Mouse (Mus musculus): Measurements from ENCODE around the gene Bmp5. TPM values are rescaled to one million over a fixed set of nuclear protein-coding genes. Genes with fewer than 3 reads are reported as not detected.
A peak's percentile ranks its signal among the peaks of the same experiment; 100 is the strongest.

The Bmp5 gene
- polyA plus RNA-seq, 1 experiment from 2014 or later: 3.7 TPM

DNA sequence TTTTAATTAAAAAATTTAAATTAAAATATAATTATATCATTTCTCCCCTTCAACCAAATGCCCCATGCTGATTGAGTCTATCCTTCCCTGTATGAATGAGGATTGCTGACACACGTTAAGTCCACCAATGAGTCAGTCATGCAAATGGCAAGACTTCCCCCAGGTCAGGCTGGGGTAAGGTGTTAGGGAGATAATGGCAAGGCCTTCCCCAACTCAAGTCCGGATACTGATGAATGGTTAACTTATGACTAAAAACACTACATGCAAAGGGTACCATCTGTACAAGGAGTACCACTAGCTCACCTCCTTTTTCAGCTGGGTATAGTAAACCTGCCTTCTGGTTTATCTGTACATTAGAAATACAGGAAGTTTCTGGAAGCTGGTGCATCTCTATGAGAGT lies 83.8 kb downstream of the Bmp5 start:
- no peak overlapping the region for H3K9ac ChIP-seq (replicated peaks; ENCODE audit: low read length)
- H3K27ac ChIP-seq (replicated peaks; ENCODE audit: low read depth, low read length): no peak overlapping the region
- DNase-seq: no peak
- H3K27me3 ChIP-seq (ENCODE audit: control insufficient read depth, insufficient read depth, low read length): no peaks in the 10 kb centered on the region
- no peaks in the 10 kb centered on the region for H3K4me1 ChIP-seq (ENCODE audit: control insufficient read depth, insufficient read depth, low read length)
- H3K36me3 ChIP-seq (ENCODE audit: control insufficient read depth, insufficient read depth, low read length): no peaks in the 10 kb centered on the region
- H3K4me3 ChIP-seq (replicated peaks; ENCODE audit: low read depth, low read length): no peak overlapping the region
- 78% methylated on average over 2 of the region's 2 CpGs for WGBS
- no peak for ATAC-seq (ENCODE audit: low FRiP score, low TSS enrichment)
- H3K9me3 ChIP-seq (ENCODE audit: control insufficient read depth, low read length): no peaks in the 10 kb centered on the region
- H3K4me2 ChIP-seq (ENCODE audit: low read length): no peak overlapping the region

DNA sequence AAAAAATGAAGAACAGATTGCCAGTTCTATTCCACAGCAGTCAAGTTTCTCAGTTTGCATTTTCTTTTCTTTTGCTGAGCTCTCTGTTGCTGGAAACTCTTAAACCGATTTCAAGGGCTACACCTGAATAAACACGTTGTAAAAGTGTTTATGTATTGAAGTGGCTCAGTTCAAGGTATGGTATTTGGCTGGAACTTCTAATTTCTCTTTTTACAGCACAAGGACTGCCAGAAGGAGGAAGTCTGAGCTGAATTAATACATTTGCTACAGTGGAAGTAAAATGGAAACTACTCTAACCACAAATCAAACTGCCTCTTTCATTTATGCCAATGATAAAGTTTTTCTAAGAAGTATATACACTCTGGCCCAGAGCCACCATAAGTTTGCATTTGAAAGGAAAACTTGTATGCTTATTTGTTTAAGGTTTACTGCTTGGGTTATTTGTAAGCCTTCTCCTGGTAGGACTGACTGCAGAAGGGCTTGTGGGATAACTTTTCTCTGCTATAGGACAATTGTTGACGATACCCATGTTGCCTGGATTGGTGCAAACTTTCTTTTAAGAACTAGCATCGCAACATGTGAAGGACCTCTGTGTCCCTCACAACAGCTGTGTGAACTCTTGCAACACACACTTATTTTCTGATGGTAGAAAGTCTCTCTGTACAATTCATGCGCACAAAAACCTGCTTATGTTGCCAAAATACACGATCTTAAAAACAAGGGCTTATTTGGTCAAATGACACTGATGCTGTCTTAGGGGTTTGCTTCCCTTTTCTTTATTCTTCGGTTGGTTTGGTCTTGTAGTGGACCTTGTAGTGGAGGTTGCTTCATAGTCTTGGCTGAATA lies 95.4 kb downstream of the Bmp5 start:
- Histone ChIP-seq H3K4me3 (replicated peaks; ENCODE audit: low read depth, low read length) (no peak overlapping the region), H3K4me2 (ENCODE audit: low read length) (no peak overlapping the region), H3K9me3 (ENCODE audit: control insufficient read depth, low read length) (no peaks in the 10 kb centered on the region), H3K36me3 (ENCODE audit: control insufficient read depth, insufficient read depth, low read length) (no peaks in the 10 kb centered on the region), H3K4me1 (ENCODE audit: control insufficient read depth, insufficient read depth, low read length) (no peaks in the 10 kb centered on the region), H3K27ac (replicated peaks; ENCODE audit: low read depth, low read length) (no peak overlapping the region), H3K9ac (replicated peaks; ENCODE audit: low read length) (no peak overlapping the region), H3K27me3 (ENCODE audit: control insufficient read depth, insufficient read depth, low read length) (no peaks in the 10 kb centered on the region)
- ATAC-seq (ENCODE audit: low FRiP score, low TSS enrichment): no peak
- 78% methylated on average over 7 of the region's 7 CpGs for WGBS
- no peak for DNase-seq

DNA sequence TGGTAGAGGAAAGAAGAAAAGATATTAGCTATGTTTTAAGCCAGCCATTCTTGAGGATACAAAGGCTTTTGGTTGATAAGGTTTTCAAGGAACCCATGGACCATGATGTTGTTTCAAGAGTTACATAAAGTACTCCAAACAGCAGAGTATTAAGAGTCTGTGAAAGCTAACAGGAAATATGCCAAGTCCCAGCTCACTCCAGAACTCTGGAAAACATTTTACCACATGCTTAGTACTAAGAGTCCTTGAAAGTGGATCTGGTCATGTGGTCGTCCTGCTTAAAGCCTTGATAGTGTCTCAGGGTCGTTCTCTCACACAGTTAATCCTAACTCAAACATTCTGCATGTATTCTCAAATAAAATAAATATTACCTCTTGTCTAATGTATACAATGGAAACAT lies 101.2 kb downstream of the Bmp5 start:
- Histone ChIP-seq H3K27me3 (ENCODE audit: control insufficient read depth, insufficient read depth, low read length) (no peaks in the 10 kb centered on the region), H3K9me3 (ENCODE audit: control insufficient read depth, low read length) (no peaks in the 10 kb centered on the region), H3K36me3 (ENCODE audit: control insufficient read depth, insufficient read depth, low read length) (no peaks in the 10 kb centered on the region), H3K9ac (replicated peaks; ENCODE audit: low read length) (no peak overlapping the region), H3K27ac (replicated peaks; ENCODE audit: low read depth, low read length) (no peak overlapping the region), H3K4me3 (replicated peaks; ENCODE audit: low read depth, low read length) (no peak overlapping the region), H3K4me1 (ENCODE audit: control insufficient read depth, insufficient read depth, low read length) (no peaks in the 10 kb centered on the region), H3K4me2 (ENCODE audit: low read length) (no peak overlapping the region)
- ATAC-seq (ENCODE audit: low FRiP score, low TSS enrichment) (no peak), DNase-seq (no peak)
- 80% methylated on average over 2 of the region's 2 CpGs for WGBS

DNA sequence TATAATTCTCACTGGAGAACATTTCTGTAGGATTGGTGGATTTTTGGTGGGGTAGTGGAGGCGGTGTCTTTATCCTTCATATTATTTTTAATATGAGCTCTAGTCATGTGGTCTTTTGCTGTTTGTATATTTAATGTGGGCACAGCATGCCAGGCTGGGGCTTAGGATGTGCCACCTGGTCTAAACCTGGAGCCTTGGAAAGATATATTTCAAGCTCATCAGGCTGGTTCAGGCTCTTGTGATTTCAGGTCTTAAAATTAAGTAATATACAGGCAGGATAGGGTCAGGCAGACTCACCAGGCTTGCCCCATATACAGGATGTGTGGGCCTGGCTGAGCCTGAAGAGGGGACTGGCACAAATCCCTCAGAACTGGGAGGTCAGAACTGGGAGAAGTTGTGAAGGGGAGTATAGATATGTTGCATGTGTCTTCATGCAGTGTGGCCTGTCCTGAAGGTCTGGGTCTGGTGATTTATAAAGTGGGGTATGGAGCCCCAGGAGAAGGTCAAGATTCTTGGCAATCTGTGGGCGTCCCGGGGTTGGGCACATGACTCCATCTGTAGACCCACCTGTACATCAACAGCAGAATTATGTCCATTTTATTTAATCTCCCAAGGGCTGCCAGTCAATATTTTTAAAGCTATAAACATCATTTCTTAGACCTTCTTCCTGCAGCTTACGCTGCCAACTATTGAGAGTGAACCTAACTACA lies 108.5 kb downstream of the Bmp5 start:
- Histone ChIP-seq H3K36me3 (ENCODE audit: control insufficient read depth, insufficient read depth, low read length) (no peaks in the 10 kb centered on the region), H3K27me3 (ENCODE audit: control insufficient read depth, insufficient read depth, low read length) (no peaks in the 10 kb centered on the region), H3K4me1 (ENCODE audit: control insufficient read depth, insufficient read depth, low read length) (no peaks in the 10 kb centered on the region), H3K9me3 (ENCODE audit: control insufficient read depth, low read length) (no peaks in the 10 kb centered on the region), H3K9ac (replicated peaks; ENCODE audit: low read length) (no peak overlapping the region), H3K4me3 (replicated peaks; ENCODE audit: low read depth, low read length) (no peak overlapping the region), H3K27ac (replicated peaks; ENCODE audit: low read depth, low read length) (no peak overlapping the region), H3K4me2 (ENCODE audit: low read length) (no peak overlapping the region)
- no peak for ATAC-seq (ENCODE audit: low FRiP score, low TSS enrichment)
- 96% methylated on average over 4 of the region's 4 CpGs for WGBS
- no peak for DNase-seq

DNA sequence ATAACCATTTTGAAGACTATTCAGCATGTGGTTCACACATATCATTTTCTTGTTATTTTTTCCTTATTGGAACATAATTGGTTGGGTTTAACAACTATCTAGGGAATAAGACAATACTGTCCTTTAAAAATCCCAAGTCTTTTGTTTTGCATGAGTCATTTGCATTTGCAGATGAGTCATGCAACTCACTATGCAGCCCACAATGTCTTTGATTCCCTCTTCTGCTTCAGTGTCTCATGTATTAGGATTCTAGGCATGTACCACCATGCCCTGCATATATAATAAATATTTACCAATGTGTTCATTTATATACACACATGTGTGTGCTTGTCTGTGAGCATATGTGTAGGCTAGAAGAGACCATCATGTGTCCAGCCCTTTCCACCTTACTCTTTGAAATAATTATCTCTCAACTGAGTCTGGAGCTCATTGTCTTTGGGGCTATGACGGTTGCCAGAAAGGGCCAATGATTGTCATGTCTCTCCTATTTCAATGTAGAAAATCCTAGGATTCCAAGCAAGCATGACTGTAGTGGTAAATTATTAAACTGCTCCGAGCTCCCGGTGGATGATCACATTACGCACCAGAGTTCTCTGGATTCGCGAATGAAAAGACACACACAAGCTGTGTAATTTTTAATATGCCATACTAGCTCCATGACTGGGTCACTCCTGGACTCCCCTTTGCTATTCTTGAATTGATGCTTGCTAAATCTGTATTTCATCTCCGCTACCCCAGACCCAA lies 111.8 kb downstream of the Bmp5 start:
- Histone ChIP-seq H3K9ac (replicated peaks; ENCODE audit: low read length) (no peak overlapping the region), H3K9me3 (ENCODE audit: control insufficient read depth, low read length) (no peaks in the 10 kb centered on the region), H3K27ac (replicated peaks; ENCODE audit: low read depth, low read length) (no peak overlapping the region), H3K36me3 (ENCODE audit: control insufficient read depth, insufficient read depth, low read length) (no peaks in the 10 kb centered on the region), H3K4me1 (ENCODE audit: control insufficient read depth, insufficient read depth, low read length) (no peaks in the 10 kb centered on the region), H3K4me2 (ENCODE audit: low read length) (no peak overlapping the region), H3K4me3 (replicated peaks; ENCODE audit: low read depth, low read length) (no peak overlapping the region), H3K27me3 (ENCODE audit: control insufficient read depth, insufficient read depth, low read length) (no peaks in the 10 kb centered on the region)
- no peak for ATAC-seq (ENCODE audit: low FRiP score, low TSS enrichment)
- WGBS: 82% methylated on average over 7 of the region's 7 CpGs
- no peak for DNase-seq

DNA sequence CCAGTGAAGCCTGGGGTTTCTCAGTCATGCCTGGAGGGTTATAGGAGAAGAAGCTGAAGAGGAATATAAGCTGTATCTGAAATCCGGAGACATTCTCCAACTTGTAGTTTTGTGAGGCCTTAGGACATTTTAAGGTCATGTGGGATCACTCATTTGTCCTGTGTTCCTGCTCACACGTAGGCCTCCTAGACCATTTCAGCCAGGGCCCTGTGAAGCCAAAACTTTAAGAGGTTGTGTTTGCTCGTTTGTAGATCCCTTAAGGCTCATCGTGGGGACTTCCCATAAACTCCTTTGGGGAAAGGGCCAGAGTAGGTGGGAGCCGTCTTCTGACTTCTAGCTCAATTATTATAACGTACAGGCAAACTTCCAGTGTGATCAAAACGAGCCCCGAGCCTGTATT lies 121.8 kb downstream of the Bmp5 start:
- no peak for ATAC-seq (ENCODE audit: low FRiP score, low TSS enrichment)
- Histone ChIP-seq H3K4me1 (ENCODE audit: control insufficient read depth, insufficient read depth, low read length) (no peaks in the 10 kb centered on the region), H3K9me3 (ENCODE audit: control insufficient read depth, low read length) (no peaks in the 10 kb centered on the region), H3K27me3 (ENCODE audit: control insufficient read depth, insufficient read depth, low read length) (no peaks in the 10 kb centered on the region), H3K27ac (replicated peaks; ENCODE audit: low read depth, low read length) (no peak overlapping the region), H3K4me2 (ENCODE audit: low read length) (no peak overlapping the region), H3K9ac (replicated peaks; ENCODE audit: low read length) (no peak overlapping the region), H3K4me3 (replicated peaks; ENCODE audit: low read depth, low read length) (no peak overlapping the region), H3K36me3 (ENCODE audit: control insufficient read depth, insufficient read depth, low read length) (no peaks in the 10 kb centered on the region)
- no peak for DNase-seq
- 87% methylated on average over 8 of the region's 8 CpGs for WGBS

DNA sequence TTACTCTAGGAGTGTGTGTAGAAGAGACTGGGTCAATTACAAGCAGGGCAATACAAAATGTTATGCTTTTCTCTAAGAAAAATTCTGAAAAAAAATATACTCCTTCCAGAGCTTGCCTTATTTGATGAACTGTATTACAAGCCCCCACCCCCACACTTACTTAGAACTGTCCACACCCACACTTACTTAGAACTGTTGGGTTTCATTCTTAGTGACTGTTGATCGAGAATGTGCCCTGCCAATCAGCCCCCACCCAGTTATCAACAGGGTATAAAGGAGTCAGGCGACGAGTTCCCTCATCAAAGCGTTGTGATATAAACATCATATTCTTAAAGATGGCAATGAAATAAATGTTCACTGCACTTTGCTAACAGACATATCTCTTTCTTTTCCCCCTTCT lies 122.9 kb downstream of the Bmp5 start:
- Histone ChIP-seq H3K4me1 (ENCODE audit: control insufficient read depth, insufficient read depth, low read length) (no peaks in the 10 kb centered on the region), H3K27me3 (ENCODE audit: control insufficient read depth, insufficient read depth, low read length) (no peaks in the 10 kb centered on the region), H3K9ac (replicated peaks; ENCODE audit: low read length) (no peak overlapping the region), H3K36me3 (ENCODE audit: control insufficient read depth, insufficient read depth, low read length) (no peaks in the 10 kb centered on the region), H3K9me3 (ENCODE audit: control insufficient read depth, low read length) (no peaks in the 10 kb centered on the region), H3K27ac (replicated peaks; ENCODE audit: low read depth, low read length) (no peak overlapping the region), H3K4me3 (replicated peaks; ENCODE audit: low read depth, low read length) (no peak overlapping the region), H3K4me2 (ENCODE audit: low read length) (no peak overlapping the region)
- ATAC-seq (ENCODE audit: low FRiP score, low TSS enrichment) (no peak), DNase-seq (no peak)
- 92% methylated on average over 4 of the region's 4 CpGs for WGBS

DNA sequence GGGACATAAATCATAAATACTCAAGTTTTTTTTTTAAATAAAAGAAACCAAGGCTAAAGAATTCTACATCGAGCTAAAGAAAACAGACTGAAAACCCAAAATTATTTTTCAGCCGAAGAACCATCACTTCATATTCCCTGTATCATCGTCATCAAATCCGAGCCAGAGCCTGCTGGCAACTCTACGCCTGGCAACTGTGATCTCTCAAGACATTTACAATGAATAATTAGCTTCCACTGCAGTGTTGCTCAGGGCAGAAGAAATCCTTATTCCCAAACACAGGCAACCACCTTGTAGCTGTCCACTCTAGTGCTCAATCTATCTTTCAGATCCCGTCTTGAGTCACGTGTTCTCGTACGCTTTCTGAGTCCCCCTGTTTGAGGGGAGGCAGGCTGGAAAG lies 126.1 kb downstream of the Bmp5 start:
- ATAC-seq (ENCODE audit: low FRiP score, low TSS enrichment) (no peak), DNase-seq (peak; percentile 6)
- Histone ChIP-seq H3K4me3 (replicated peaks; ENCODE audit: low read depth, low read length) (no peak overlapping the region), H3K9me3 (ENCODE audit: control insufficient read depth, low read length) (no peaks in the 10 kb centered on the region), H3K27ac (replicated peaks; ENCODE audit: low read depth, low read length) (no peak overlapping the region), H3K36me3 (ENCODE audit: control insufficient read depth, insufficient read depth, low read length) (no peaks in the 10 kb centered on the region), H3K4me2 (ENCODE audit: low read length) (no peak overlapping the region), H3K9ac (replicated peaks; ENCODE audit: low read length) (no peak overlapping the region), H3K27me3 (ENCODE audit: control insufficient read depth, insufficient read depth, low read length) (no peaks in the 10 kb centered on the region), H3K4me1 (ENCODE audit: control insufficient read depth, insufficient read depth, low read length) (no peaks in the 10 kb centered on the region)
- WGBS: 79% methylated on average over 9 of the region's 9 CpGs
